Mouse (Mus musculus): Measurements from ENCODE around the gene Plxdc1. TPM values are rescaled to one million over a fixed set of nuclear protein-coding genes. Genes with fewer than 3 reads are reported as not detected.

The Plxdc1 gene
- polyA plus RNA-seq, 1 experiment from 2014 or later, result 0.77 TPM

GRCm38 (mm10) chr11:97959300-97959680, 27.0 kb downstream of the Plxdc1 start:
- Histone ChIP-seq H3K4me3 (ENCODE audit: low read depth, low read length) (no peak overlapping the region), H3K4me2 (no peak overlapping the region), H3K9ac (ENCODE audit: low read depth, low read length) (no peak overlapping the region), H3K27me3 (replicated peaks; ENCODE audit: control insufficient read depth, insufficient read depth, low read length) (peaks cover 2% of the 10 kb centered on the region; the same call in 1 of the 2 replicates), H3K4me1 (replicated peaks; ENCODE audit: control insufficient read depth, insufficient read depth, low read length) (peaks cover 1% of the 10 kb centered on the region), H3K9me3 (ENCODE audit: control insufficient read depth, low read length) (no peaks in the 10 kb centered on the region), H3K27ac (ENCODE audit: low read depth, low read length) (no peak overlapping the region), H3K36me3 (ENCODE audit: control insufficient read depth, insufficient read depth, low read length) (no peaks in the 10 kb centered on the region)
- DNase-seq (ENCODE audit: low spot score) (no peak), ATAC-seq (replicated peaks; ENCODE audit: low FRiP score) (no peak)
- WGBS, result 61% methylated on average over 5 of the region's 5 CpGs

DNA sequence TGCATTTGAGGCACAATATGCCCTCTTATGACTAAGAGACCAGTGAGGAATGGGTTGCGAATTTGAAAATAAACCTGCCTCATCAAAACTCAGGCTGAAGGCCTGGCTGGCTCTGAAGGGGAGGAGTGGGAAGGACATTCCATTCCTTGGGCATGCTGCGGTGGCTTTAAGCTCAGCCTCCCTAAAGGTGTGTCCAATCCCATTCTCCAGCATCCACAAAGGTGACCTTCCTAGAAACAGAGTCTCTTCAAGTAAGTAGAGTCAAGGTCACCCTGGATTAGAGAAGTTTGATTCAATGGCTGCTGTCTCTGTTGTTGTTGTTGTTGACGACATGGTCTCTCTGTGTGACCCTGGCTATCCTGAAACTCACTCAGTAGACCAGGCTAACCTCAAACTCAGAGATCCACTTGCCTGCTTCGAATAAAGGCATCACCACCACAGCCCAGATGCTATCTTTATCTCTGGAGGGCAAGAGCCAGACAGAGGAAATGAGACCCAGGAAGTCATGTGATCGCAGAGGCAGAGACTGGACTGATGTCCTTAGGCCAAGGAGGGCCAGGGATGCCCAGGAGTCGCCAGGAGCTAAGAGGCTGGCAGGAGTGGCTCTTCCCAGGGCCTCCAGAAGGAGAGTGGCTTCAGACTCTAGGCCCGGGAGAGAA, 27.5 kb downstream of the Plxdc1 start:
- no peak overlapping the region for H3K9ac ChIP-seq (ENCODE audit: low read depth, low read length)
- H3K4me1 ChIP-seq (replicated peaks; ENCODE audit: control insufficient read depth, insufficient read depth, low read length), result peaks cover 4% of the 10 kb centered on the region
- no peak overlapping the region for H3K4me2 ChIP-seq
- WGBS, result 64% methylated on average over 7 of the region's 7 CpGs
- ATAC-seq (replicated peaks; ENCODE audit: low FRiP score), result no peak
- H3K36me3 ChIP-seq (ENCODE audit: control insufficient read depth, insufficient read depth, low read length), result no peaks in the 10 kb centered on the region
- no peak overlapping the region for H3K4me3 ChIP-seq (ENCODE audit: low read depth, low read length)
- no peaks in the 10 kb centered on the region for H3K9me3 ChIP-seq (ENCODE audit: control insufficient read depth, low read length)
- no peak overlapping the region for H3K27ac ChIP-seq (ENCODE audit: low read depth, low read length)
- peaks cover 2% of the 10 kb centered on the region; the same call in 1 of the 2 replicates for H3K27me3 ChIP-seq (replicated peaks; ENCODE audit: control insufficient read depth, insufficient read depth, low read length)
- no peak for DNase-seq (ENCODE audit: low spot score)

GRCm38 (mm10) chr11:97956905-97957560, 29.2 kb downstream of the Plxdc1 start:
- H3K27me3 ChIP-seq (replicated peaks; ENCODE audit: control insufficient read depth, insufficient read depth, low read length), result no peaks in the 10 kb centered on the region; the same call in 1 of the 2 replicates
- DNase-seq (ENCODE audit: low spot score), result no peak
- H3K4me3 ChIP-seq (ENCODE audit: low read depth, low read length), result no peak overlapping the region
- H3K36me3 ChIP-seq (ENCODE audit: control insufficient read depth, insufficient read depth, low read length), result no peaks in the 10 kb centered on the region
- H3K9ac ChIP-seq (ENCODE audit: low read depth, low read length), result no peak overlapping the region
- H3K4me2 ChIP-seq, result no peak overlapping the region
- ATAC-seq (replicated peaks; ENCODE audit: low FRiP score), result no peak
- peaks cover 4% of the 10 kb centered on the region for H3K4me1 ChIP-seq (replicated peaks; ENCODE audit: control insufficient read depth, insufficient read depth, low read length)
- no peak overlapping the region for H3K27ac ChIP-seq (ENCODE audit: low read depth, low read length)
- no peaks in the 10 kb centered on the region for H3K9me3 ChIP-seq (ENCODE audit: control insufficient read depth, low read length)
- 60% methylated on average over 6 of the region's 6 CpGs for WGBS

- Histone ChIP-seq H3K9ac (ENCODE audit: low read depth, low read length) (no peak overlapping the region), H3K36me3 (ENCODE audit: control insufficient read depth, insufficient read depth, low read length) (no peaks in the 10 kb centered on the region), H3K4me2 (no peak overlapping the region), H3K27me3 (replicated peaks; ENCODE audit: control insufficient read depth, insufficient read depth, low read length) (no peaks in the 10 kb centered on the region; the same call in 1 of the 2 replicates), H3K9me3 (ENCODE audit: control insufficient read depth, low read length) (no peaks in the 10 kb centered on the region), H3K27ac (ENCODE audit: low read depth, low read length) (no peak overlapping the region), H3K4me1 (replicated peaks; ENCODE audit: control insufficient read depth, insufficient read depth, low read length) (peaks cover 4% of the 10 kb centered on the region), H3K4me3 (ENCODE audit: low read depth, low read length) (no peak overlapping the region)
- no peak for DNase-seq (ENCODE audit: low spot score)
- ATAC-seq (replicated peaks; ENCODE audit: low FRiP score), result no peak
- 66% methylated on average over 4 of the region's 4 CpGs for WGBS
These were observed 30.3 kb downstream of the Plxdc1 start for GRCm38 (mm10) chr11:97955915-97956314.

DNA sequence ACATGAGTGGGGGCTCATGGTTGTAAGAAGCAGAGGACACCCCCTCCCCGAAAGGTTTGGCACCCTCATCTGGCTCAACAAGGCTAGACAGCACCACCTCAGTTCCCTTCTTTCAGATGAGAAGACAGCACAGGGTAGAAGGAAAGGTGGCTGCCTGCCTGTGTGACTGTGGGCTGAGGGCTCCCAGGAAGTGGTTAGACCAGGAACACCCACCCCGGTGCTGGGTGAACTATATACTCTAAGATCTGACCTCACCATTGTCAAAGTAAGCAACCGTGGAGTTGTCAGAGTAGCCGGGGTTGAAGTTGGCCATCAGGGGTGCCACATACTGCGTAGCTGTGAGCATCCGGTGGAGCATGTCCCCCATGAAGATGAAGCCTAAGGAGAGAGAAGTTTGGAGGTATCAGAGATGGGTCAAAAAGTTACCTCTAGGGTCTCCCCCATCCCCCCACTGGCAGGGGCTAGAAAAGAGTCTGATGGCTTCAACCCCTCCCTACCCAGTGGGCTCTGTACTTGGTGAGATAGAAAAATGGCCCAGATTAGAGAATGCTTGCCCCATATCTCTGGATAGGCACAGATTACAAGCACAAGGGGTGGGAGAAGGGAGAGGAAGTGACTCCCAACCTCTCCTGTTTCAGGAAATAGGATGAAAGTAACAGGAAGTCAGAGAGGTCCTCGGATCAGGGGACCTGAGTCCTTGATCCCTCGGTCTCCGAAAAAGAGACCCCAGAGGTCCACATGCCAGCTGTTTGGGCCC, 30.9 kb downstream of the Plxdc1 start:
- Histone ChIP-seq H3K4me1 (replicated peaks; ENCODE audit: control insufficient read depth, insufficient read depth, low read length) (peaks cover 4% of the 10 kb centered on the region), H3K27ac (ENCODE audit: low read depth, low read length) (no peak overlapping the region), H3K36me3 (ENCODE audit: control insufficient read depth, insufficient read depth, low read length) (no peaks in the 10 kb centered on the region), H3K27me3 (replicated peaks; ENCODE audit: control insufficient read depth, insufficient read depth, low read length) (no peaks in the 10 kb centered on the region; the same call in 1 of the 2 replicates), H3K4me2 (no peak overlapping the region), H3K9ac (ENCODE audit: low read depth, low read length) (no peak overlapping the region), H3K4me3 (ENCODE audit: low read depth, low read length) (no peak overlapping the region), H3K9me3 (ENCODE audit: control insufficient read depth, low read length) (no peaks in the 10 kb centered on the region)
- no peak for DNase-seq (ENCODE audit: low spot score)
- ATAC-seq (replicated peaks; ENCODE audit: low FRiP score), result no peak
- 66% methylated on average over 9 of the region's 9 CpGs for WGBS

GRCm38 (mm10) chr11:97954469-97955141, 31.6 kb downstream of the Plxdc1 start:
- no peak overlapping the region; the same call in 1 of the 2 replicates for H3K9ac ChIP-seq (ENCODE audit: low read depth, low read length)
- ATAC-seq (replicated peaks; ENCODE audit: low FRiP score) (no peak), DNase-seq (ENCODE audit: low spot score) (no peak)
- no peaks in the 10 kb centered on the region for H3K36me3 ChIP-seq (ENCODE audit: control insufficient read depth, insufficient read depth, low read length)
- H3K4me3 ChIP-seq (ENCODE audit: low read depth, low read length), result no peak overlapping the region
- H3K9me3 ChIP-seq (ENCODE audit: control insufficient read depth, low read length), result no peaks in the 10 kb centered on the region
- no peak overlapping the region for H3K4me2 ChIP-seq
- H3K4me1 ChIP-seq (replicated peaks; ENCODE audit: control insufficient read depth, insufficient read depth, low read length), result peaks cover 8% of the 10 kb centered on the region
- WGBS, result 63% methylated on average over 14 of the region's 14 CpGs
- no peak overlapping the region for H3K27ac ChIP-seq (ENCODE audit: low read depth, low read length)
- H3K27me3 ChIP-seq (replicated peaks; ENCODE audit: control insufficient read depth, insufficient read depth, low read length), result no peaks in the 10 kb centered on the region; the same call in 1 of the 2 replicates

DNA sequence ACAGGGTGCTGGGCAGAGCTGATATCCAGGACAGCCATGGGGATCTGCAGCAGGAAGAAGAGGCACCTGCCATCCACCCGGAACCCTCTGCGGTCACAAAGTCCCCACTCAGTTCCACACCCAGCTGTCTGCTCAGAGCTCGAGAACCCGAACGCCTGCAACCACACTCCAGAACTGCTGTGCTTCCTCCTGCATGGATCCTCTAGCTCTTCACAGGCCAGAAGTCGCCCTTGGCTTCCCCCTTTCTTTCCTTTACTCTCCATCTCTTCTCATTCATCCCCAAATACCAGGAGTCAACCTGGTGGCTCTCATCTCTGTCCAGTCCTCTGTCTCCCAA, 32.3 kb downstream of the Plxdc1 start:
- WGBS, result 90% methylated on average over 6 of the region's 6 CpGs
- no peaks in the 10 kb centered on the region; the same call in 1 of the 2 replicates for H3K27me3 ChIP-seq (replicated peaks; ENCODE audit: control insufficient read depth, insufficient read depth, low read length)
- no peak for DNase-seq (ENCODE audit: low spot score)

GRCm38 (mm10) chr11:97953179-97953938, 32.9 kb downstream of the Plxdc1 start:
- Histone ChIP-seq H3K27me3 (replicated peaks; ENCODE audit: control insufficient read depth, insufficient read depth, low read length) (no peaks in the 10 kb centered on the region; the same call in 1 of the 2 replicates), H3K4me3 (ENCODE audit: low read depth, low read length) (no peak overlapping the region), H3K4me2 (no peak overlapping the region), H3K9ac (ENCODE audit: low read depth, low read length) (no peak overlapping the region), H3K27ac (ENCODE audit: low read depth, low read length) (no peak overlapping the region), H3K9me3 (ENCODE audit: control insufficient read depth, low read length) (no peaks in the 10 kb centered on the region), H3K36me3 (ENCODE audit: control insufficient read depth, insufficient read depth, low read length) (no peaks in the 10 kb centered on the region), H3K4me1 (replicated peaks; ENCODE audit: control insufficient read depth, insufficient read depth, low read length) (peaks cover 12% of the 10 kb centered on the region)
- DNase-seq (ENCODE audit: low spot score) (no peak), ATAC-seq (replicated peaks; ENCODE audit: low FRiP score) (no peak)
- 77% methylated on average over 16 of the region's 16 CpGs for WGBS

More for the DNA sequence above, 32.3 kb downstream of the Plxdc1 start:
- ATAC-seq (replicated peaks; ENCODE audit: low FRiP score), result no peak
- Histone ChIP-seq H3K4me2 (no peak overlapping the region), H3K4me1 (replicated peaks; ENCODE audit: control insufficient read depth, insufficient read depth, low read length) (peaks cover 12% of the 10 kb centered on the region), H3K4me3 (ENCODE audit: low read depth, low read length) (no peak overlapping the region), H3K36me3 (ENCODE audit: control insufficient read depth, insufficient read depth, low read length) (no peaks in the 10 kb centered on the region), H3K9ac (ENCODE audit: low read depth, low read length) (no peak overlapping the region), H3K27ac (ENCODE audit: low read depth, low read length) (no peak overlapping the region), H3K9me3 (ENCODE audit: control insufficient read depth, low read length) (no peaks in the 10 kb centered on the region)

Data from liver, embryonic 11.5 days (tissue).